Mouse (Mus musculus): ENCODE data around the gene Rnf185. TPM values are rescaled to one million over a fixed set of nuclear protein-coding genes. Genes with fewer than 3 reads are reported as not detected.

Rnf185 gene
- total RNA-seq, 2 experiments from 2014 or later = 18.9 to 19.4 TPM

DNA sequence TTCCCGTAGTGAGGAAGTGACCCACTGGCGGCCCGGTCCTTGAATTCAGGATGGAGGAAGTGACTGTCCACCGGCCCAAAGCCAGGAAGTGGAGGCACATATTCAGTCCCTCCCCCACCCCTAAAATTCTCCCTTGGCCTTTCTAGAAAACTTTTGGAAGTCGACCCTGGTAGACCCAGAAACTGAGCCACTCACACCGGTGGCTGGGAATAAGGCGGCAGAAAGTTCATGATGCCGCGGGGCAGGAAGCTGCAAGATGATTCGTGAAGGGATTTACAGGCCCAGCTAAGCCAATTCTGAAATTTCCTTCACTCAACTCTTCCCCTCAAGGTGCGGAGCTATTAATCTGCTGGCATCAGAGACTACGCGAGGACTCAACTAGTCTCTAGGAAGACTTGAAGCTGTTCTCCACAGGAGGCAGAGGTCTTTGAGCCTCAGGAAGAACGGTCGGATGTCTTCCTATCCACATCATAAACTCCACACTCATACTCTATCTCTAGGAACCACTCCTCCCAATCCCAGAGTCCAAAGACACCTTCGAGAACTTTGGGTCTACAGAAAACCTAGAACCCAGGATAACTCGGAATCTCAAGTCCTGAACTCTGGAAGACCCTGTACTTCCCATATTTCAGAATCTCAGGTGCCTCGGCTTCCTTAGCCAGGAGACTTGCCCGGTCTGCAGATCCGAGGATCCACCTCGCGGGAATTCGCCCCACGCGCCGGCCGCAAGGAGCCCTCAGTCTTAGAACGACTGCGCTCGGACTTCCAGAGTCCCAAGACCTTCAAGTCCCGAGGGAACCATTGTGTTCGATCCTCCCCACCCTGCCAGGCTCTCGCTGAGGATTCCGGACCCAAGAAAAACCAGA, 43.8 kb downstream of the Rnf185 start:
- Histone ChIP-seq H3K27ac (peak overlapping the region; percentile 85), H3K4me3 (peak overlapping the region; percentile 92)
- peak; percentile 21 for DNase-seq
- intact Hi-C loops (cut with DNase I) = loop anchor here (2.0 to 5.0 kb wide), 2 partner anchors 44 to 61 kb away; partner anchors contain the start of gene Rnf185
- TF ChIP-seq CTCF (IDR thresholded peaks at IDR 0.05) = no peak

- DNase-seq = no peak
- intact Hi-C loops (cut with DNase I) = loop anchor here (5.0 kb wide), 1 partner anchor 57 kb away; no protein-coding TSS in a partner anchor
Observed at GRCm38 (mm10) chr11:3404287-3405047, 47.7 kb downstream of the Rnf185 start.

GRCm38 (mm10) chr11:3403024-3403423, 49.1 kb downstream of the Rnf185 start:
- Histone ChIP-seq H3K27ac (no peak overlapping the region), H3K4me3 (no peak overlapping the region)
- no peak for DNase-seq
- intact Hi-C loops (cut with DNase I) = no loop called here
- TF ChIP-seq CTCF (IDR thresholded peaks at IDR 0.05) = no peak

More at GRCm38 (mm10) chr11:3404287-3405047, 47.7 kb downstream of the Rnf185 start:
- no peak for TF ChIP-seq CTCF (IDR thresholded peaks at IDR 0.05)
- Histone ChIP-seq H3K27ac (no peak overlapping the region), H3K4me3 (no peak overlapping the region)

DNA sequence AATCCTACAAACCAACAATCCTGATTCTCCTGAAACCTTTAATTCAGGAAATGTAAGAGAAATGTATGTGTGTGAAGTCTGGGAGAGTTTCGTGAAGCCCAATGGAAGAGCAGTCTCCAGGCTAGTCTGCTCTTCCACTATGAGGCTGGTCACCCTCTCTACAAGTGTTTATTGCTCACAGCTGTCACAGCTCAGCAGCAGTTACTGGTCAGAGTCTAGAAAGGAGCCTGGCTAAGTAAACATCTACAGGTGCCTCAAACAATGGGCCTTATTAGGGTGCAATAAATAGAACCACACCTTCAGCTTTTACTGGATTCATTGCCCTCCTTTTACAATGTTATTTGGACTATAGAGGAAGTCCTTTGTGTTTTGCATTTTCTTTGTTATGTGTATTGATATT, 53.8 kb downstream of the Rnf185 start:
- TF ChIP-seq CTCF (IDR thresholded peaks at IDR 0.05) = no peak
- H3K27ac ChIP-seq = no peak overlapping the region
- no peak for DNase-seq
- intact Hi-C loops (cut with DNase I) = no loop called here
- H3K4me3 ChIP-seq = no peak overlapping the region

DNA sequence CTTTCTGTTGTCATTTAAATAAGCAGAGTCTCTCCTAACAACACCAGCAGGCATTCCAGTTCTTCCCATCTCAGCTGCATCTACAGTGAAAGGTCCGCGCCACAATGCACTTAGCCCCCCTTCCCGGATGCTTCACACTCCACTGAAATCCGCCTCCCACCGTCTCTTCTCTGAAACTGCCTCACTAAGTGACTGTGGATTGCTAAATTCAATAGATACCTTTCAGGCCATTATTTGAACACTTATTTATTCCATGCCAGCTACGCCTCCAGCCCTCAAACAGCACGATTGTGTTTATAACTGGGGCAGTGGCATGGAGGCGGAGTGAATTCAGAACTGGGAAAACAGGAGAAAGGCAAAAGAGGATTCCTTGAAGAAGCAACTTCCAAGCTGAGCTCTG, 55.6 kb downstream of the Rnf185 start:
- H3K27ac ChIP-seq = no peak overlapping the region
- DNase-seq = no peak
- H3K4me3 ChIP-seq = no peak overlapping the region
- no peak for TF ChIP-seq CTCF (IDR thresholded peaks at IDR 0.05)
- intact Hi-C loops (cut with DNase I) = no loop called here

GRCm38 (mm10) chr11:3396091-3396490, 56.1 kb downstream of the Rnf185 start:
- TF ChIP-seq CTCF (IDR thresholded peaks at IDR 0.05) = no peak
- no peak for DNase-seq
- intact Hi-C loops (cut with DNase I) = no loop called here
- Histone ChIP-seq H3K27ac (no peak overlapping the region), H3K4me3 (no peak overlapping the region)

DNA sequence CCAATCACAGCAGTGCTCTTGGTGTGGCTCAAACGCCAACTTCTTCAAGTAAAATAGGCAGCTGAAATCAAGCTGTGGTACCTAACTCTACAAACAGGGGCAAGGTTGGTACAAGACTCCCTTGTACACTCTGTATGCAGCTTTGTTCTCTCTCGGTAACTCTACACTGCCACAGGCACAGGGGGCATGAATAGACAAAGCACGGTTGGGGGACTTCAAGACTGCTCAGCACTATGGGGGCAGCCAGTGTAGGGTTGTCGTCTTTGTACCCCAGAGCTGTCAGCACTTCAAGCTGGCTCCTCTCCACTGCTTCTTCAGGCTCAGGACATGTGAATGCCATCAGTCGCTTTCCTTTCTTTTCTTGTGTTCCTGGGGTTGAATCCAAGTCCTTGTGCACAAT, 57.6 kb downstream of the Rnf185 start:
- TF ChIP-seq CTCF (IDR thresholded peaks at IDR 0.05) = no peak
- Histone ChIP-seq H3K4me3 (no peak overlapping the region), H3K27ac (no peak overlapping the region)
- intact Hi-C loops (cut with DNase I) = no loop called here
- no peak for DNase-seq

GRCm38 (mm10) chr11:3392526-3392925, 59.6 kb downstream of the Rnf185 start:
- intact Hi-C loops (cut with DNase I) = no loop called here
- Histone ChIP-seq H3K4me3 (peak overlapping the region; percentile 50), H3K27ac (peak overlapping the region; percentile 59)
- peak; percentile 28 for DNase-seq
- TF ChIP-seq CTCF (IDR thresholded peaks at IDR 0.05) = no peak

DNA sequence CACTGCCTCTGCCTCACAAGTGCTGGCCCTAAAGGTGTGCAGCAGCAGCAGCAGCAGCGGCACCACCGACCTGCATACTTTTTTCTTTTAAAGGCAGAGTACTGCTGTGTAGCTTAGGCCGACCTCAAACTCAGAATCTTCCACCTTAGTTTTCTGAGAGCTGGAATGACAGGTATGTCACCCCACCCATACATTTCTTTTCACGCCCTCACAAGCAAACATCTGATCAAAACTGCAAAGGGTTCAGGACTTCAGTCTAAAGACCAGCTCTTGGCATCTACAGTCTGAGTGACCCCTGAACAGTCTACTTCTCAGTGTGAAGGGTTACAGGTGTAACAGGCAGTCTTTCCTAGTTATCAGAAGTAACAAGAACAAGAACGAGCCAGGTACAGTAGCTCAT, 61.4 kb downstream of the Rnf185 start:
- intact Hi-C loops (cut with DNase I) = no loop called here
- Histone ChIP-seq H3K4me3 (no peak overlapping the region), H3K27ac (no peak overlapping the region)
- TF ChIP-seq CTCF (IDR thresholded peaks at IDR 0.05) = no peak
- no peak for DNase-seq

GRCm38 (mm10) chr11:3389996-3390395, 62.2 kb downstream of the Rnf185 start:
- intact Hi-C loops (cut with DNase I) = loop anchor here (5.0 to 10.0 kb wide), 2 partner anchors 43 to 125 kb away; partner anchors contain the start of gene Selenom
- DNase-seq = no peak
- TF ChIP-seq CTCF (IDR thresholded peaks at IDR 0.05) = no peak
- H3K4me3 ChIP-seq = no peak overlapping the region
- no peak overlapping the region for H3K27ac ChIP-seq

DNA sequence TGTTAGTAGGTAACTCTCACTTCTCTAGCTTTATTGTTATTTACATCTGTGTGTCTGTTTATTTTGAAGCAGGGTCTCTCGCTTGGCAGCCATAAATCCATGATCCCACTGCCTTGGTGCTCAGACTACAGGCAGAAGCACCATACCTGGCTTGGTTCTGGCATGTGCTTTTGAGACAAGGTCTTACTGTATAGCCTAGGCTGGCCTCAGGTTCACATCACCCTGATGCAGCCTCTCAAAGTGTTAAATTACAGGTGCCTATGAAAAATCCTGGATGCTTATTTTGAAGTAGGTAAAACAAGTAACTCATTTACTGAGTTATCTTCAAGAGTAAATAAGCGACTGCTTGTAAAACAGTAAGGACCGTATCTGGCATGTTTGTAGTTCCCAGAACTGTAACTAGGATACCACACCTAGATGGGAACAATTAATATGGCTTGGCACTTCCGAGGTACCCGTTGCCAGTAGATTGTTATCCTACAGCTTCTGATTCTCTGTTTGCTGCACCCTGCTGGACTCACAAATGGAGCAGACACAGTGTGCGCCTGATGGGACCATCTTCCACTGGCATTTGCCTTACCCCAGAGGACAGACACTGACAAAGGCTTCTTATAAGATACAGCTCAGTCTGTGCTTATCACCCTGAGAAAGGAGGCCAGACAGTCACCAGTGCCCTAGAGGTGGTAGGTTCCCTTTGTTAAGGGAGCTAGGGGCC, 64.5 kb downstream of the Rnf185 start:
- H3K27ac ChIP-seq = no peak overlapping the region; the same call in 1 of the 2 replicates
- DNase-seq = no peak
- TF ChIP-seq CTCF (IDR thresholded peaks at IDR 0.05) = no peak
- no peak overlapping the region for H3K4me3 ChIP-seq
- intact Hi-C loops (cut with DNase I) = loop anchor here (1.0 to 10.0 kb wide), 4 partner anchors 22 to 127 kb away; partner anchors contain the start of genes Limk2 and Selenom

DNA sequence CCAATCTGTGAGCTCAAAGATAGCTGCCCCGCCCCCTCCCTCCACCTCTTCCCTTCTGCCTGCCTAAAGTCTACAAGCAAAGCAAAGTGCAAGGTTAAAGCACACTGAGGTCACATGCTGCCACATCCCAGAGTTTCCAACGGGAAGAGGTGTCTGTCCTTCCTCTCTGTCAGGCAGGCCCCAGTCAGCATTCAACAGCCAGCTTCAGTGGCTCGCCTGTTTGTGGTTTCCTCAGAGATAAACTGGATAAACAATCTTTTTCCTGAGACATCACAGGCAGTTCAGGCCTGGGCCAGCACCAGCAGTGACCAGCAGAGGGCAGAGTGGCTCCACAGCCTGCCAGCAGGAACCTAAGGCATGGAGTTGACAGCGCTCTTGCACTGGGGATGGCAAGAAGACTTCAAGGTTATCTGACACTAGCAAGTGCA, 65.2 kb downstream of the Rnf185 start:
- peak; percentile 88 for DNase-seq
- Histone ChIP-seq H3K4me3 (no peak overlapping the region), H3K27ac (peak overlapping the region; percentile 8; the same call in 1 of the 2 replicates)
- TF ChIP-seq CTCF (IDR thresholded peaks at IDR 0.05) = peak; percentile 99
- intact Hi-C loops (cut with DNase I) = loop anchor here (1.0 to 10.0 kb wide), 4 partner anchors 22 to 128 kb away; partner anchors contain the start of genes Limk2 and Selenom

All from gastrocnemius, adult 2 months (tissue).